Mouse (Mus musculus) lung, adult 2 months (tissue): ENCODE measurements around the gene 9430015G10Rik.

Experiments used
- CTCF ChIP-seq: fragments of 200-500 bp; IDR thresholded peaks from 2 replicates; pipeline ENCODE4 v1.5.1; 2011; ENCODE audit warnings: mild to moderate bottlenecking, low read length, control low read depth; ENCODE audit not compliant: insufficient read depth
- POLR2A ChIP-seq: fragments of 200-500 bp; IDR thresholded peaks from 2 replicates; pipeline ENCODE4 v1.6.1; 2011; ENCODE audit warnings: low read depth, mild to moderate bottlenecking, control low read depth, low read length, borderline replicate concordance; ENCODE audit errors: extremely low read depth

- TF ChIP-seq POLR2A, result no peak
- no peak for TF ChIP-seq CTCF
Observed at GRCm38 (mm10) chr4:156133943-156134605, 24.3 kb downstream of the 9430015G10Rik start.
